Mouse (Mus musculus) neural tube, embryonic 10.5 days (tissue): ENCODE data around the gene Rhbdf1.

ENCODE experiments used
- DNase-seq: peaks from one replicate; pipeline ENCODE4 v3.0.0-alpha.2; 2017; ENCODE audit warnings: low spot score; ENCODE audit errors: extremely low spot score

Rhbdf1 gene

DNA sequence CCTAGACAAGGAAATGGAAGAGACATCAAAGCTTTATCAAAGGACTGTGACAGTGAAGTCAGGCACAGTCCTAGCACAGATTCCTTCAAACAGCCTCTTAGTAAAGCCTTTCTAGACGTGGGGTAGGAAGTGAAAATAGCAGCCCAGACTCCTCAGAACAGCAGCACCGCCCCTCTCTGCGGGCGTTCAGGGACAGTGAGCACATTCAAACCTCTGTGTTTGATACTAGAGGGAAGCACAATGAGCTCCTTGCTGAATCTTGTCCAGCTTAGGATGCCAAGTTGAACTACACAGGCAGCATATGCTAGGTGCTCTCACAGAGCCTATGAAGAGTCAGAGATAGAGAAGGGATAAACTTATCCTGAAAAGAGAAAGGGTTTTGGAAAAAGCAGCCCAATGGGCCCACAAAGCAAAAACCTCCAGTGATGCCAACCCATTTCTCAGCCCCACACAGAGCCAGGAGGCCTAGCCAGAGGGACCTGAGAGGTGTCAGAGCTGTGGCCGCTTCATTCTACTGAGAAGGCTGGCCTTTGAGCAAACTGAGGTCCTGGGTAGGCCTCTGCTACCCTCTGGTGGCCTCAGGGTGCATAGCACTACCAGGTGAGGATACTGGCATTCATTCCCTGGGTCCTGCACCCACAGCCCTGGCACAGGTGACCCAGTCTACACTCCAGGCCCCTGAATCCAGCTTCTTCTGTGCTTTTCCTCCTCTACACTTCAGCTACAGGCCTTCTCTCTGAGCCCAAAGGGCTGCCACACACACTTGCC, 16.2 kb upstream of the Rhbdf1 start:
- DNase-seq, result peak; percentile 71

- no peak for DNase-seq
Measured at GRCm38 (mm10) chr11:32237411-32237795, 15.3 kb upstream of the Rhbdf1 start.

GRCm38 (mm10) chr11:32236712-32237410, 14.8 kb upstream of the Rhbdf1 start:
- peak; percentile 52 for DNase-seq

- no peak for DNase-seq
Measured at GRCm38 (mm10) chr11:32236132-32236531, 14.0 kb upstream of the Rhbdf1 start.

- no peak for DNase-seq
Measured at GRCm38 (mm10) chr11:32235646-32236045, 13.5 kb upstream of the Rhbdf1 start.

GRCm38 (mm10) chr11:32234816-32235485, 12.9 kb upstream of the Rhbdf1 start:
- no peak for DNase-seq

- no peak for DNase-seq
Measured at GRCm38 (mm10) chr11:32233895-32234294, 11.8 kb upstream of the Rhbdf1 start.

- no peak for DNase-seq
Measured at GRCm38 (mm10) chr11:32232848-32233247, 10.7 kb upstream of the Rhbdf1 start.

- DNase-seq, result no peak
Measured at GRCm38 (mm10) chr11:32231125-32231524, 9.0 kb upstream of the Rhbdf1 start.

DNA sequence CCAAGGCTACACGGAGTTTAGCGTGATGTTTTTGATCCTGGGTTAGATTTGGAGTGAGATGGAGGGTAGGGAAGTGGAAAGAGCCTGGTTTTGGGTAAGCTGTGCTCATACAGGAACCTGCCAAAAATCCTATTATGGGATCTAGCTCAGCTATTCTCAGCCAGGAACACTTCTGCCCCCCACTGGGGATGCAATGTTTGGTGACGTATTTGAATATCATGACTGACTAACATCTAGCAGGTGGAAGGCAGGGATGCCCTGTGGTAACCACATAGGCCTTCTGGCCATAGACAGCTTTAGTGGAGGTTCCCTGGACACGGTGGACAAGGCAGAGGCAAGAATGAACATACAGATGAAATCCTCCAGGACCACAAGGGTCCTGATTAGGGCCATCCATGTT, 8.1 kb upstream of the Rhbdf1 start:
- no peak for DNase-seq

GRCm38 (mm10) chr11:32228292-32228845, 6.3 kb upstream of the Rhbdf1 start:
- DNase-seq, result no peak

DNA sequence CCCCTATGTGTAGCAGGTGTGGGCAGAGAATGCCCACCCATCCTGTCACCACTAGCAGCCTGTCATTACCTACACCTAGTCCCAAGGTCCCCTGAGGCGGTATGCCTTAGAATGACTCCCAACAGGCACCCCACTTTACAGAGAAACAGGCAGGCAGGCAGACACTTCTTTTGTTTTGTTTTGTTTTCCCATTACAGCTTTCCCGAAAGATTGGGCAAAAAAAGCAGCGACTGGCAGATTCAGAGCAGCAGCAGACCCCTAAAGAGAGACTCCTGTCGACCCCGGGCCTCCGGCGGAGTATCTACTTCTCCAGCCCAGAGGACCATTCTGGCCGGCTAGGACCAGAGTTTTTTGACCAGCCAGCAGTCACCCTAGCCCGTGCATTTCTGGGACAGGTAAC, 5.5 kb upstream of the Rhbdf1 start:
- DNase-seq, result no peak

- no peak for DNase-seq
Measured at GRCm38 (mm10) chr11:32227041-32227440, 4.9 kb upstream of the Rhbdf1 start.

- peak; percentile 87 for DNase-seq
Measured at GRCm38 (mm10) chr11:32226124-32226871, 4.2 kb upstream of the Rhbdf1 start, which contains the start of gene Mpg. Gene Mpg (plus strand): TSS chr11:32226505.

DNA sequence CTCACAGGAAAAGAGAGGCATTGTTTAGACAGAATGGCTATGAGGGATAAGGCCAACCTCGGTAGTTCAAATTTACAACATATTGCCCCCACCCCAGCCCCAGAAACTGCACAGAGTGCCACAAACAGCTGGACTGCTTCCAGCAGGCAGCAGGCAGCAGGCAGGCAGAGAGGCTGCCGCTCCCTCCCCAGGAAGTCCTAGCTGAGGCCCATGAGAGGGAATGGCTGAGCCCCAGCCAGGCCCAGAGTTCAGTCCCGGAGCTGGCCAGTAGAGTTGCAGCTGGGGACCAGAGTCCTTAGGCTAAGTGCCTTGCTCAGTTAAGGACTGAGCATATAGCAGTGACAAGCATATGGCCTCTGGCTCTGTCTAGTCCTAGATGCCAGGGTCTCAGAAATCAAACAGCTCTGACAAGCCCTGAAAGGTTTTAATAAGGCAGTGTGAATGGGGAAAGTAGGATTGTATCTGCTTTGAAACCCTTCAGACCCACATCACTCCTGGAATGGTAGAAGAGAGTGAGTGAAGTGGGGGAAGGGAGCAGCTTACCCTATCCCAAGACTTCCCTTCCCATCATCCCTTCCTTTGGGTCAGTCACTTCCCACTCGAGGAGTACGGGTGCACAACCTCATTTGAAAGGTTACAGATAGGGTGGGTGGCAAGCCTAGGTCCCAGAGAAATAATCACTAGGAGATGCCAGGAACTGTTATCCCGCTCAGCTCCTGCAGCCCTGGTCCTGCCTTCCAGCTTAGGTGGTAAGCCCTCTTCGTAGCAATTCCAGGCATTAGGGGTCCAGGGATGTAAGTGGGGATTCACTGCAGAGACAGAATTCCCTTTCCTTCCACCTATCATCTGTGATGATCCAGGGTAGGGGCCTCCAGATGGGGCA, 3.4 kb upstream of the Rhbdf1 start:
- no peak for DNase-seq

- DNase-seq, result peak; percentile 54
Measured at GRCm38 (mm10) chr11:32224468-32225139, 2.5 kb upstream of the Rhbdf1 start.

GRCm38 (mm10) chr11:32223297-32223967, 1.3 kb upstream of the Rhbdf1 start:
- no peak for DNase-seq

GRCm38 (mm10) chr11:32222570-32223194, 582 bp upstream of the Rhbdf1 start:
- DNase-seq, result no peak
